Mouse (Mus musculus): ENCODE measurements at regions not wholly inside any gene's neighbourhood (a gene's known extent, or its start where the extent isn't known, plus 50 kb on each side); places are given as distances from the start of the nearest gene placed in this dataset.

DNA sequence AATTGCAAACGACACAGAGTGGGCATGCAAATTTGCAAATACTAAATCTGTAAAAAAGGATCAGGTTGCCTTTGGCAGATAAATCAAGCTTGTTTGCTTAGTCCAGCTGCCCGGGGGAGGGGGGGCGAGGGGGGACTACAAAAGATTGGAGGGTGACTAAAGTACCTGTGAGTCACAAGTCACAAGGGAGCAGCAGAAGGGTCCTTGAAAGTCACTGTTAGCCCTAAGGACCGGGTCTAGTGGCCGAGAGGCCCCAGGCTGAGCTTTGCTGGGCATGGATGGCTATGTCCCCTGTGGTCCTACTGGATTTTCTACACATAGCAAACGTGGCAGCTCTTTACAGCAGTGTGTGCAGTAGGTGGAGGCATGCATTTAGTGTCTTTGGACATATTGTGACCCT is 118.4 kb upstream of the Pitx1 start:
- no peak for DNase-seq

DNA sequence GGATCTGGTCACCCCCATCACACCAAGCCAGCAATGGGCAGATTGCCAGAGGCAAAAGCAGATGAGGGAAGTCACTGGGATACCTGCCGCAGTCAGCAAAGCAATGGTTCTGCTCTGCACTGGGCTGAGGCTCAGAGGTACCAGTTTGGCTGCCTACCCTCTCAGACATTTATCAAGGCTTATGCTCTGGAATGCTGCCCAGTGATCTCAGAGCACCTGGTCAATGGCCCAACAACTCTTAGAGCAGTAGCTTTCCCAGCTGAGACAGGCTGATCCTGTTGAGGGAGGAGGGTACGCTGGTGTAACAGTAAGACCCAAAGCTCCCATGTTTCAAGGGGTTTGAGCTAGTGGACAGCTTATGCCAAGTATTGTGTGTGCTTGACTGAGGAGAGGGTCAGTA is 117.4 kb upstream of the Pitx1 start:
- no peak for DNase-seq

DNA sequence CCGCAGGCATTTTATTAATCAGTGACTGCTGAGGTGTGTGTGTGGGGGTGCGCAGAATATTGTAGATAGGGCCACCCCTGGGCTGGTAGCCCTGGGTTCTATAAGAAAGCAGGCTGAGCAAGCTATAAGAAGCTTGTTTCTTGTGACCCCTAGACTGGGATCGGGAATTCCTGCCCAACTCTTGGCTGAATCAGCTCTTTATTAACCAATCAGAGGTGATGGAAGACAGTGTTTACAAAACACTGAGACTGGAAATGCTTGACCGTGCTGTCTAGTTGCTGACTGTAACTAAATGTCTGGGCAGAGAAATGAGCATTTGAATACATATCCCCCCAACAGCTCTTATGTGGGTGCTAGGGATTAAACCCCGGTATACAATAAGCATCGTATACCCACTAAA is 114.8 kb upstream of the Pitx1 start:
- DNase-seq = no peak

DNA sequence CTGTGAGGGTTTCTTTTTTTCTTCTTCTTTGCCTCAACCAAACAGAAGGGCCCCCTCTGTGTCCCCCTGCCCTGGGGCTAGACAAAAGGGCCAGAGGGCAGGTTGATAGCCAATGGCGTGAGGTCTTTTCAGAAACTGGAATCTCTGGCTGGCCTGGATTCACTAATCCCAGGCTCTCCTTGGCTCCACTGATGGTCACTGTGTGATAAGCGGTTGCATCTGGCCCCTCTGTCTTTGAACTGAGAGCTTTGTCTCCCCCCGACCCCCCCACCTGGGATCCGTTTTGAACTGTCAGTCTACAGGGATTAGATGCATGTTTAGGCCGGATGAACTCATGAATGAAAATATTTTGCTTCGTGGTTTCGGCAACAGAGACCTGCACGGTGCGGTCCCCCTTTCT is 112.6 kb upstream of the Pitx1 start:
- DNase-seq = no peak

DNA sequence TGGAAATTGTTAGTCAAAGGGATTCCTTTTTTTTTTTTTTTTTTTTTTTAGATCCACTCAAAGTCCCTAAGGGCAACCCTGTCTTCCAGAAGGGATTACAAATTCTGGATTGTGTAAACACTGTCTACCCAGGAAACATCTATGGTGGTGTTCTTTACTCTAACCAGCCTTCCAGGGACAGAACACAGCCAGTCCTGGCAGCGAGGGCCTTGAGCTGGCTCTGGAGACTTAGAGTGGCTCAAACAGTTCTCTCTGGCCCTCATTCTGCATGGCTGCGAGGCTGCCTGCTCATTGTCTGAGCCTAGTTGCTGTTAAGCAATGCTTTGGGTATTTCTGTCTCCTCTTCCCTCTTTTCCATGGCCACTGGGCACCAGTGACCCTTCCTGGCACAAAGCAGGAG is 112.2 kb upstream of the Pitx1 start:
- DNase-seq = no peak

DNA sequence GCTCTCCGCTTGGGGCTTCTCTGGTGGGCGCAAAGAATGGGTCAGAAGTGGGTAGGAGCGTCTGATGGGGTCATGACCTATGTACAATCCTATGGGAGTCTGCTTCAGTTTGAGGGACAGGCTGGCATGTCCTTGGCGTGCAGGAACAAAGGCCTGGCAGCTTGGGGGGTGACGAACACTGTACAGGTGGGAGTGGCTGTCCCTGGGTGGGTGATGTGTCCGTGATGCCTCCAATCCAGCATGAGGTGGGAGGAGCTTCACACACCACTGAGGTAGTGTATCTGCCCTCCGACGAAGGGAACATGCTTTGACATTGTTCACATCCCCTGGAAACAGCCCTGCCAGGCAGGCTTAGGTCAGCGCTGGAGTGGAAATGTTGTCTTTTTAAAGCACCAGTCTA is 101.4 kb upstream of the Pitx1 start:
- no peak for DNase-seq

DNA sequence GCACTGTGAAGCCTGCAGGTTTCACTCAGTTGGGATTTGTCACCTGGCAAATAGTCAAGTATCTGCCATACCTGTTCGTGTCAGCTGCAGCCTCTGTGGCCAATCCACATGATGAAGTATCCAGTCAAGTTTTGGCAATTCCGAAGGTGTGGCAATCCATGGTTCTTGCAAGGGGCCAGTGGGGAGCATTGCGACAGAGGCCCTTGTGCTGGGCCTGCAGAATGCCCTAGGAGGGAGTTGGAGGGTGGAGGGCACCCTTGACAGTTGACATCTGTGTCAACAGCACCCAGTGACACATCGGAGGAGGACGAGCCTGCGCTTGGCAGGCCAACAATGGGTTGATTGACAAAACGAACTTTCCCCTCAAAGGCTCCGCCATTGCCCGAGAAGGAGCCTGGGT is 101.0 kb upstream of the Pitx1 start:
- DNase-seq = no peak

DNA sequence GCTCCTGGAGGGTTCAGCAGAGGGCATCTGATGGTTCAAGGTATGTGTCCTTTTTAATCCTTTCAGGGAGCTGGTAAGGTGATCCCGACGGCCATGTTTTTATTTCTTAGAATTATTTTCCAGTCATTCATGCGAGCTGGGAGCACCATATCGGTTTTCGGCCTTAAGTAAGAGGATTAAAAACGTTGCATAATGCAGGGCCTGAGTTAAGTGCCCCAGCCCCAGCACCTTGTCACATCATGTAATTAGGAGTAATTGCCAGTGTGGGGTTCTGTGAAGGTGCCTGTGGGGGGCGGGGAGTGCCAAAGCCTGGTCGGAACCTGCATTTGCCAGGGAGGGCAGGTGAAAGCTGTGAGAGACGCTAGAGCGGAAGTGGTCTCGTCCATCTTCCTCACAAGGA is 94.6 kb upstream of the Pitx1 start:
- no peak for DNase-seq

DNA sequence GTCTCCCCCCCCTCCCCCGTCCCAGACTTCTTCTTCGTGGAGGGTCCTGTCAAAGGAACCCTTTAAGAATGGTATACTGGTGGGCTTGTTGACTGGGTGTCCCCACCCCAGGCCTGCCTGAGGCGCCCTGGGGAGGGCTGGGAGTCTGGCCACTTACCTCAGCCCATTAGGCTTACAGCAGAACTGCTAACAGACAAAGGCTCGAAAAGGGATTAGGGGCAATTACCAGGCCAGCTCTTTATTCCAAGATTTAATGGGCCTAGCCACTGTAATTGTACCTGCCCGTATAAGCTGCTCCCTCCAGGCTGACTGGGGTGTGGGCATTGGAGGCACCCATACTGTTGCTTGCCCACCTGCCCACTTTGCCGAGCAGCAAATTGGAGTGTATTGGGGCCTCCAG is 93.8 kb upstream of the Pitx1 start:
- no peak for DNase-seq

DNA sequence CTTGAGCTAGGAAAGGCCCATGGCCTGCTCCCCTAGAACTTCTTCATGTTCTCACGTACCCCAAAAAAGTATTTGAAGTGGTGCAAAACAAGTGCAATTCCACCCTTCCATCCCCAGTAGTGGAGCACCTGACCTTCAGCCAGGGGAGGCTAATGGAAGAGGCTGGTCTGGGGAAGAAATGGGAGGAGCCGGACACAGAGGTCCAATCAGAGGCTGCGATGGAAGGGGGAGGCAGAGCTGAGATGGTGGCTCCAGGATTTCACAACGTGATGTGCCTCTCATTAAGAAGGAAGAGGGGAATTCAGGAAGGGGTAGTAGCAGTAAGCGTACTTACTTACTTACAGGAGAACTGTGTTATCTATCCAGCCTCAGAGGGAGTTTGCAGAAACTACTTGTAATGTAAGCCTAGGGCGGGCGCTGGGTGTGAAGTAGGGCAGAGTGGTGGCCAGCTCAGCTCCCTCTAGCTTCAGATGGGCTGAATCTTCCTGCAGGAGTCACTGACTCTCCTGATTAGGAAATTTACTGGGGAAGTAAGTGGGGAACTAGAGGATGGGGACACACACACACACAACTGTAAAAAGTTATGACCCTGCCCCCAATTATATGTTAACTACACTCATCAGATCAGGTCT is 87.6 kb upstream of the Pitx1 start:
- DNase-seq = peak; percentile 49 to 67

DNA sequence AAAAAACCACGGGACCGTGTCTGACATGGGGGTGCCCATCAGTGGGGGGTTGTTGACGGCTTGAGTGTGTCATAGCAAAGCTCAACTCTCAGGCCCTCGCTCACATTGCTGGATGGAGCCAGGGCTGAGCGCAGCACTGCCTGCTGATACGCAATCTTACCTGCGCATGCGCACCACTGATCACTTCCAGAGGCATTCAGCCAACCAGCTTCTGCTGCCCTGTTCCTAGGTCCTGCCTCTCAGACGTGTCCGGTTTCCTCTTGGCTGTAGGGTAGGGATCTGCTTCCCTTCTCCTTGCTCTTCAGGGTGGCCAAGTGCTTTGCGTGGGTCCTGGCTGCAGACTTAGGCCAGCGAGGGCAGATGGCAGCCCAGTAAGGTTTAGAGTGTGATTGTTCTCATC is 81.3 kb upstream of the Pitx1 start:
- no peak for DNase-seq

DNA sequence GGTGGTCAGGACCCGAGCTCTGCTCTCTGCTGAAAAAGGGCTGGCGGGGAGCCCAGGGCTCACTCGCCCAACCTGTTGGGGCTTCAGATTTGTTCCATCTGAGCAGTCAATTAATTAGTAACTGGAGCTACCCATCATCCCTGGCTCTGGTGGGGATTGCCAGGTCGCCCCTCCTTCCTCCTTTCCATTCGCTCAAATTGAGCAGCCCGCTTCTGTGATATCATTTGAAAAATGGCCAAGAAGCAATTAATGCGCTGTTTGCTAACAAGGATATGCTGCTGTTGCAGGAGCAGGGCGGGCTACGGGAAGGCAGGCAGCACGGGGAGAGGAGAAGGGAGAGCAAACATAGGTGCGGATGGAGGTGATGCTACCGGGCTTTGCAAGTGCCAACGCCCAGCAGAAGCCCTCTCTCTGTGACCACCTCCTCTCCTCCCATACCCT is 76.3 kb upstream of the Pitx1 start:
- peak; percentile 79 to 87 for DNase-seq

DNA sequence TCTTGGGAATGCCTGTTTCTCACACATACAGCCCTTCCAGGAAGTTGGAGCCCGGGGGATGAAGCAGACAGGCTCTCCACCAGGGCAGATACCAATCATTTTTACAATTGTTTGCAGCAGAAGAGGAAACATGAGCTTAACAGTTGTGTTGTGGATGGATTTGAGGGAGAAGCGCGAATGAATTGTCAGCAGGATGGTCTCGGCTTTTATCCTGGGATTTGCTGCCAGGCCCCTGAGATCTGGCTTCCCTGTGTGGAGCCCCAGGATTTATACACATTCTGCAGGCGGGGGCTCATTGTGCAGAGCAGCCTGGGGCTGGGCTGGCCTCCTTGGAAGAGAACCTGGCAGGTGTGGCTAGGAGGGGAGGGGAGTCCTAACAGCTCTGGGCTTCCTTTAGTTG is 73.9 kb upstream of the Pitx1 start:
- DNase-seq = peak in 1 of 2 experiments; percentile 37

DNA sequence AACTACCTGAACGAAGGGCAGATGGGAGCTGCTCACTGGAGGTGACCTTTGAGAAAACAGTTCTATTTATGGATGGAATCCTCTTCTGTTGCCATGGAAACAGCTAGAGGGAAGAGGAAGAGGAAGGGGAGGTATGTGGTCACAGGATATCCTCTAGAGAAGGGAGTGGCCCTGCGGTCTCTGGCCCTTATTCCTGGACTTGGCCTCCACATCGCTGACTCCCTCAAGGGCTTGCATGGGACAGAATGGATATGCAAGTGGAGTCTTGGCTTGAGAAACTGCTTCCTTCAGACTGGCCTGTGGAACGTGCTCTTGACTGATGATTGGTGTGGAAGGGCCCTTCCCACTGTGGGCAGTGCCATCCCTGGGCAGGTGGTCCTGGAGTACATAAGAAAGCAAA is 68.9 kb upstream of the Pitx1 start:
- no peak for DNase-seq

DNA sequence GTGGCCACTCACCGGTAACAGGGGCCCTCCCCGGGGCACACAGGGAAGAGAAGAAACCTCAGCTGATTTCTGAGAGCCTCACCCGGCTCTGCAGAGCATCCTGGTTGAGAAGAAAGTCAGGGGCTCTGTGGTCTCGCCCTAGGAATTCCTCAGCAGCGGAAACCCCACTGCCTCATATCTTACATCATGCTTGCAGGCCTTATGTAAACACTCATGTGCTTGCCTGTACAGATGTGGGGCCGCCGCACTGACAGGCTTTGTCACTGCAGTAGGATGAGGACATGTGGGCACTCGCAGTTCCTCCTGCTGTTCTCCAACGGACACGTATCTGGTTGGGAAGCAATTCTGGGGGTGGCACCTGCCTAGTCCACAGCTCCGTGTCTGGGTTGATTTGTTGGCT is 66.3 kb upstream of the Pitx1 start:
- DNase-seq = no peak

DNA sequence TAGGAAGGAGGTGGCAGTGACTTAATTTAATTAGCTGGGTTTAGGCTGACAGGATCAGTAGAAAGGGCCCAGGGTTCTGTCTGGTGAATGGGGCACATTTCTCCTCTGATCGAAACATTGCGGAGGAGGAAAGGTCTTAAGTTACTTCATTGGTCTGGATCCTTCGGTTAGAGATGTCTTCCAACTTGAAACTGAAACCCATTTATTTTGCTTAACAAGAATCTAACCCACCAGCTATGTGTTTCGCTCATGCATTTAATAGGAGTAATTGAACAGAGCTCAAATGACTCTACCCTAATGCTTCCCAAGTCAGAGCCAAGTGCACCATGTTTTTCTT is 64.2 kb upstream of the Pitx1 start:
- DNase-seq = no peak

DNA sequence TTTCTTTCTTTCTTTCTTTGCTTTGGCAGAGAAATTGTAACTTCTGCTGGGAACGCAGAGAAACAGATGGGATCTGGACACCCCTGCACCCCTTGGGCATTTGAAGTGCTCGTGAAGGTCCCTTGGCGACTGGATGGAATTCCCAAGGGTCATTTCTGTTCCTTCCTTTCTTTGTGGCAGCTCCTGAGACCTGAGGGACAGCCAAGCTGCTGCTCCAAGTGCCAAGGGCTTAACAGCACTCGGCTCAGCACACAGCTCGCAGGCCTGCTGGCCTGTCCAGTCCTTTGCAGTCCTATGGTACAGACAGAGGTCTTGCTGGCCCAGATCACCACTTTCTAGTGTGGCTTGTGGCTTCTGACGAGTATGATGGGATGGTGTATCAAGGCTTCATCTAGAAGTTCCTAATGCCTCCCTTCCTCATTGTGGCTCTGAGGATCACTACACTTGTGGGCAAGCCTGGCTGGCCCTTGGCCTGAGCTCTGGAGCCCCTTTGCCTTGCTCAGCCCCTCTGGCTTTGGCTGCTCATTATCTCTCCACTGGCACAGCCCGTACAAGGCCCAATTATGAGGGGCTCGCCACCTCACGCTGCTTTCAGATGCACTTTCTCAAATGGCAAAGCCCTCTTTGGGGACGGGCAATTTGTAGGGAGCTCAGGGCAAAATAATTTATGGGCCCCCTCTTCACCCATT is 63.7 kb upstream of the Pitx1 start:
- DNase-seq = peak in 1 of 2 experiments; percentile 34

DNA sequence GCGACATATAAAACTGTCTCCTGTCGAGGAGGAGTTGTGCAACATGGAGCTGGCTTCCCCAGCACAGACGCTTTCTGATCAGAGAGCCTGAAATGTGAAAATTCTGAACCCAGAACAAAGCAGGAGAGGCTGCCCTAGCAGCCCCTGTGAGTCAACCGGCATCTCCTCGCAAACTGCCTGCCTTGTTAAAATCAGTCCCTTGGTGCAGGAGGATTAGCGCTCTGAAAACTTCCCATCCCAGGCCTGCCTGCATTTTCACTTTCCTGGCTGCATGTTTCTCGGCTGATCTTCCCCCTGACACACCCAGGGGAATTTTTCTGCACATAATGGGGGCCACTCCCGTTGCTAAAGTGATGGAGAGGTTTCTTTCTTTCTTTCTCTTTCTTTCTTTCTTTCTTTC is 63.0 kb upstream of the Pitx1 start:
- peak; percentile 20 to 23 for DNase-seq

DNA sequence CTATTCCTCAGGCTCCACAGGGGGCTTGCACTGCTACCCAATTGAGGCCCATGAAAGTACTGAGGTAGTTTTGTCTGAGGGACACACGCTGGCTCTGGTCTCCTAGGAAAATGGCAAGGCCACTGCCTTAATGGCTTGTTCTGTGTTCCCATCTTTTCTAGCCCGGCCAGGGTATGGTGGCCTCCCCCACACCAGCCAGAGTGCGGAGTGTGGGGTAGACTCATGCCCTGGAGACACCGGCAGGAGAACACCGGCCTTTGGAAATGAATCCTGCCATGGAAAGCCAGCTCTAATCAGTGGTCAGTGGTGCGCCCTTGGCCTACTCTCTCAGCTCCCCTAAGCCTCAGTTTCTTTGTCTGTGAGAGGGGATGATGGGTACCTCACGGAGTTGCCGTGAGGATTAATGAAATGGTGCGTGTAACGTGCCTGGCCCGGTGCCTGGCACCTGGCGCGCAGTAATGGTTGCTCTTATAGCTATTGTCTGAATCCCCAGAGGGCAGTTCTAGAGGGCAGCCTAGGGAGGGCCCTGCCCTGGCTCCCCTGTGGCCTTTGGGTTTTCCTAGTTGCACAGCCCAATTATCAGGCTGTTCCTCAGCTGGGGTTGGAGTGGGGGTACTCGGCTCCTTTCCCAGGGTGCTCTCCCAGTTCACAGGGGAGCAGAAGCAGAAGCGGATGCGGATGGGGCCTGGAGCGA is 62.4 kb upstream of the Pitx1 start:
- no peak for DNase-seq

DNA sequence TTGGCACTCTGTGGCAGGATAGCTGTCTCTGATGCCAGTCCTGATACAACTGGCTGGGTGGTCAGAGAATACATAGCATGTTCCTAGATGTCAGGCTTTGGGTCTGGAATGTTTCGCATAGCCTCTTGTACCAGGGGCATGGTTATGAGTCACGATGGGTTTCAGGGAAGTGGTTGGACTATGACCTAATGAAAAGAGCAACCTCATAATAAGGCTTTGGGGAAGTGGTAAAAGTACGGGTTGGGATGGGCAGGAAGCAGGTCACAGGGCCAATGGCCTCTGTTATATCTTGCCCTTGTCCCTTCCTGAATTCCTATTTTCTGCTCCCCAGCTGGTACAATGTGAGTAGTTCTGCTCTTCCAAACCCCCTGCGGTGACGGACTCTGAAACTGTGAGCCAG is 59.5 kb upstream of the Pitx1 start:
- DNase-seq = no peak

DNA sequence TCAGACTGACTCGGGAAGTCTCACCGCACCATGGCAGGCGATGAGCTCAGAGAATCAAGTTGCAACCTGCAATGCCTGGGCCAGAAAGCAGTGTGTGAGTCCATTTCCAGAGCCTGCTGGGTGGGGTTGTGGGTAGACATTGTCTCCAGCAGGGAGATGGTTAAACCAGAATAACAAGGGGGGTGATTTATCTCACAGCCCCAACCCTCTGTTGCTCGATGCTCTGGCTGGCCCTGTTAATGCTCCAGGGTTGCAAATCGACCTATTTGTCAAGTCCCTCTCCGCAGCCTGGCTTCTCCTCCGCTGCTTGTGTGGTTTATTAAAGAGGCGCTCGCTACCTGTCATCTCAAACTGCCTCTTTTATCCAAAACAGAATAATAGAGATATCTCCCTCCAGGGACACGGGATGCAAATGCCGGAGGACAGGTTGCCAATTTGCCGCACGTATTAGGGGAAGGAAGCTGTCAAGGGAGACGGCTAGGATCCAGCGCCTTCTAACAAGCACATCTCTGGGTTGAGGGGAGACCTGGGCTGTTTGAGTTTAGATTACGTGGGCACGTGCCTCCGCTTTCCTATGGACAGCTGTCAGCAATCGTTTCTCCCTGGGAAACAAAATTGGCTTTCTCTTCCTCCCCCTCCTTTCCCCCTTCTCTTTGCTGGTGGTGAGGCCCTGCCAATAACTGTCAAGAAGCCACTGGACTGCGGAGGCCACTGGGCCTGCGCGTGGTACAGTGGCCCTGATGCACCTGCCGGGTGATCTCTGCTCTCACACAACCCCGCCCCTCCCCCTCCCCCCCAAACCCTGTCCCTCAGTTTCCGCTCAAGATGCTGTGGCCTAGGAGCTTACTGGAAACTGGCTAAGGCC is 57.4 kb upstream of the Pitx1 start:
- DNase-seq = no peak

DNA sequence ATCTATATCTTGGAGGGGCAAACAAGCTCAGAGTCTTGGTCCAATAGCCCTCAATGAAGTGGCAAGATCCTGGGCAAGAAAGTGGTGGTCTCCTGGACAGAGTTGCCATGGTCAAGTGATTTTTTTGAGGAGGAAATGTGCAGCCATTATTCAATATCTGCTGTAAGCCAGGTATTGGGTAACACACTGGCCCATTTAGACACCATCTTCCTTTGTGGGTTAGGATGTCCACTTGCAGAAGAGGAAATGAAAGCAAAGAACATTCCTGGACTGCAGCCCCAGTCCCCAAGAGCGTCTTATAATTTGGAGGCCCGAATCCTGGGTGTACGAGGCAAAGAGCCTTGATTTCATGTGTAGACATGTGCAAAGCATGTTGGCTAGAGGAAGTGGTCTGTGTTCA is 56.3 kb upstream of the Pitx1 start:
- no peak for DNase-seq

DNA sequence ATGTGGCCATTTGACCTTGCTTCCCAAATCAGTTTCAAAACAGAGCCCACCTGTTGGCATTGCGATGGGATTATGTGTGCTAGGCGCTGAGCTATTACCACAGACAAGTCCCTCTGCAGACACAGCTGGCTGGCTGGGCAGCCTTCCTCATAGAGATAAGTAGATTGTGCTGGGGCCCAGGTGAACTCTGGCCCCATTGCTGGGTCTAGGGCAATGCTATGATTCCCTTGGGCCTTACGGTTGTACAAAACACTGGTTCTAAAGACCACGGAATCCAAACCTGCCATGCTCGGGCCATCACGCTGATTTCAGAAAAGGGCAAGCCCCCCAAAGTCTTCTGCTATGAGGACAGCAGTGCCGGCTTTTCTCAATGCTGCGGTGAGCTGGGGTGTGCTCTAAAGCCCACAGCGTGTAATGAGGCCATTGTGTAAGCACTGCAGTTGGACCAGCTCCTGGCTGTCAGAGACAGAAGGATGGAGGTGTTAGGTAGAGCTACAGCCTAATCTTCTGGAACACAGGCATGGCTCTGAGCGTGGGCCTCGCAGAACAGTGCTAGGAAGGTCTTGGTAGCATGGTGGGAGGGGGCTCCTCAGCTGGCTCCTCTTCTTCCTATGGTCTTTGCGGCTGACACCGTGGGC is 51.2 kb upstream of the Pitx1 start:
- DNase-seq = no peak

Data from kidney, postnatal 4 days (tissue).